Mouse (Mus musculus): ENCODE data around the gene Gamt. TPM values are rescaled to one million over a fixed set of nuclear protein-coding genes. Genes with fewer than 3 reads are reported as not detected.

Gene Gamt
- 10 to 100 TPM; 27.4 to 28.7 TPM for total RNA-seq (2021)
- long read RNA-seq, experiment 1, transcript Gamt-202 (6 exons, 988 nt) = major isoform, 26 of 45 reads
- long read RNA-seq, experiment 1, partial matches to known transcripts = 19 of 45 reads
- long read RNA-seq, experiment 1, other reads (novel, unspliced or antisense) = 0 of 45 reads
- long read RNA-seq, experiment 2, transcript Gamt-202 (6 exons, 988 nt) = major isoform, 9 of 17 reads
- long read RNA-seq, experiment 2, partial matches to known transcripts = 6 of 17 reads
- long read RNA-seq, experiment 2, other reads (novel, unspliced or antisense) = 1 of 17 reads

GRCm38 (mm10) chr10:80260642-80261584, at the start of gene Gamt, which contains the start of gene Dazap1:
Gamt (minus strand) TSS chr10:80261012.
Dazap1 (plus strand) TSS chr10:80261486.
- DNase-seq (ENCODE audit: low spot score) = peak; percentile 97

GRCm38 (mm10) chr10:80304862-80305261, 44.0 kb upstream of the Gamt start:
- DNase-seq (ENCODE audit: low spot score) = no peak

GRCm38 (mm10) chr10:80304458-80304857, 43.6 kb upstream of the Gamt start:
- no peak for DNase-seq (ENCODE audit: low spot score)

- peak; percentile 83 for DNase-seq (ENCODE audit: low spot score)
Observed at GRCm38 (mm10) chr10:80302471-80302881, 41.7 kb upstream of the Gamt start.

GRCm38 (mm10) chr10:80302082-80302355, 41.2 kb upstream of the Gamt start:
- DNase-seq (ENCODE audit: low spot score) = no peak

- no peak for DNase-seq (ENCODE audit: low spot score)
Observed at GRCm38 (mm10) chr10:80301256-80302081, 40.7 kb upstream of the Gamt start.

- DNase-seq (ENCODE audit: low spot score) = no peak
Observed at GRCm38 (mm10) chr10:80300672-80301181, 39.9 kb upstream of the Gamt start.

GRCm38 (mm10) chr10:80299824-80300223, 39.0 kb upstream of the Gamt start:
- DNase-seq (ENCODE audit: low spot score) = no peak

GRCm38 (mm10) chr10:80299301-80299700, 38.5 kb upstream of the Gamt start:
- DNase-seq (ENCODE audit: low spot score) = no peak

GRCm38 (mm10) chr10:80298571-80299281, 37.9 kb upstream of the Gamt start:
- DNase-seq (ENCODE audit: low spot score) = no peak

- DNase-seq (ENCODE audit: low spot score) = no peak
Observed at GRCm38 (mm10) chr10:80297526-80298133, 36.8 kb upstream of the Gamt start.

GRCm38 (mm10) chr10:80296824-80297223, 36.0 kb upstream of the Gamt start:
- DNase-seq (ENCODE audit: low spot score) = no peak

GRCm38 (mm10) chr10:80295618-80296425, 35.0 kb upstream of the Gamt start, which contains the start of gene Apc2:
Apc2 (plus strand) TSS chr10:80295977.
- peak; percentile 74 for DNase-seq (ENCODE audit: low spot score)

GRCm38 (mm10) chr10:80294788-80295303, 34.0 kb upstream of the Gamt start:
- DNase-seq (ENCODE audit: low spot score) = no peak

- no peak for DNase-seq (ENCODE audit: low spot score)
Observed at GRCm38 (mm10) chr10:80294311-80294710, 33.5 kb upstream of the Gamt start.

GRCm38 (mm10) chr10:80293325-80293724, 32.5 kb upstream of the Gamt start:
- DNase-seq (ENCODE audit: low spot score) = no peak

- DNase-seq (ENCODE audit: low spot score) = peak; percentile 94
Observed at GRCm38 (mm10) chr10:80292251-80293146, 31.7 kb upstream of the Gamt start, which contains the start of gene Rps15. Rps15 (plus strand) TSS chr10:80292453.

GRCm38 (mm10) chr10:80288657-80289056, 27.8 kb upstream of the Gamt start:
- no peak for DNase-seq (ENCODE audit: low spot score)
